Mouse (Mus musculus) midbrain, embryonic 12.5 days (tissue): Measurements from ENCODE around the gene Man1b1. TPM values are rescaled to one million over a fixed set of nuclear protein-coding genes. Genes with fewer than 3 reads are reported as not detected.

ENCODE experiments used
- ATAC-seq: fragments of 200-750 bp; cut with Nextera tagmentation; 2 replicates; pipeline ENCODE4 v1.8.0; 2017; ENCODE audit warnings: low read depth, moderate TSS enrichment, moderate library complexity; ENCODE audit not compliant: low FRiP score
- H3K27ac ChIP-seq: fragments of 300-500 bp; sonication (generic); replicated peaks from 2 replicates; pipeline ENCODE4 v1.5.1; 2016; ENCODE audit warnings: mild to moderate bottlenecking
- H3K27me3 ChIP-seq: fragments of 300-500 bp; sonication (generic); 2 replicates; pipeline ENCODE4 v1.6.1; 2016; ENCODE audit warnings: mild to moderate bottlenecking
- H3K36me3 ChIP-seq: fragments of 300-500 bp; sonication (generic); 2 replicates; pipeline ENCODE4 v1.6.1; 2016
- H3K4me1 ChIP-seq: fragments of 300-500 bp; sonication (generic); 2 replicates; pipeline ENCODE4 v1.6.1; 2016
- H3K4me2 ChIP-seq: fragments of 300-500 bp; sonication (generic); replicated peaks from 2 replicates; pipeline ENCODE4 v1.6.1; 2016; ENCODE audit warnings: mild to moderate bottlenecking, moderate library complexity
- H3K4me3 ChIP-seq: fragments of 300-500 bp; sonication (generic); 2 replicates; pipeline ENCODE4 v1.5.1; 2016; ENCODE audit warnings: mild to moderate bottlenecking
- H3K9ac ChIP-seq: fragments of 300-500 bp; sonication (generic); replicated peaks from 2 replicates; pipeline ENCODE4 v1.6.1; 2016; ENCODE audit warnings: mild to moderate bottlenecking, moderate library complexity
- H3K9me3 ChIP-seq: fragments of 300-500 bp; sonication (generic); 2 replicates; pipeline ENCODE4 v1.6.1; 2016; ENCODE audit warnings: mild to moderate bottlenecking
- WGBS: fragments of 180-500 bp; shearing (Covaris S2); methylation state at CpG from one replicate; pipeline ENCODE4 v1.1.7; 2016; 5-methylcytosine and 5-hydroxymethylcytosine counted together
- polyA plus RNA-seq: library from polyadenylated mRNA; unstranded; fragments of >200 nt; fragmentation: Nextera tagmentation; extraction: Ambion mirVana; gene quantifications from 2 replicates; pipeline ENCODE4 v1.2.1, GENCODE M21; 2016

The Man1b1 gene
- polyA plus RNA-seq, 1 experiment from 2014 or later: 72.2 TPM

GRCm38 (mm10) chr2:25400291-25400690, 68.2 kb downstream of the Man1b1 start:
- Histone ChIP-seq H3K9me3 (no peaks in the 10 kb centered on the region), H3K9ac (no peak overlapping the region), H3K4me1 (peaks cover 35% of the 10 kb centered on the region), H3K27ac (no peak overlapping the region), H3K36me3 (no peaks in the 10 kb centered on the region), H3K27me3 (peaks cover 66% of the 10 kb centered on the region), H3K4me2 (peak overlapping the region; percentile 41), H3K4me3 (peak overlapping the region; percentile 19)
- 27% methylated on average over 16 of the region's 16 CpGs for WGBS
- ATAC-seq: no peak

GRCm38 (mm10) chr2:25400764-25401163, 68.6 kb downstream of the Man1b1 start:
- ATAC-seq: no peak
- 2% methylated on average over 17 of the region's 17 CpGs for WGBS
- Histone ChIP-seq H3K36me3 (no peaks in the 10 kb centered on the region; the same call in 1 of the 2 replicates), H3K9me3 (no peaks in the 10 kb centered on the region), H3K9ac (no peak overlapping the region), H3K27me3 (peaks cover 61% of the 10 kb centered on the region), H3K4me2 (peak overlapping the region; percentile 41), H3K4me1 (peaks cover 31% of the 10 kb centered on the region), H3K27ac (no peak overlapping the region), H3K4me3 (peak overlapping the region; percentile 19)

Other genes with a start within 250 kb of the Man1b1 start
- not detected in 2 replicates for gene Noxa1, start 237.2 kb upstream of the Man1b1 start, polyA plus RNA-seq
- gene Nrarp, start 151.6 kb upstream of the Man1b1 start, polyA plus RNA-seq: 91.2 and 92.1 TPM in 2 replicates
- gene Tor4a, start 135.5 kb upstream of the Man1b1 start, polyA plus RNA-seq: 1.4 and 1.6 TPM in 2 replicates
- 118 and 123 TPM in 2 replicates for gene Nelfb, start 120.8 kb upstream of the Man1b1 start, polyA plus RNA-seq
- gene Stpg3, start 117.7 kb upstream of the Man1b1 start, polyA plus RNA-seq: not detected in 2 replicates
- 0.21 and 1.6 TPM in 2 replicates for gene Fam166a, start 113.6 kb upstream of the Man1b1 start, polyA plus RNA-seq
- 460 and 476 TPM in 2 replicates for gene Tubb4b, start 107.6 kb upstream of the Man1b1 start, polyA plus RNA-seq
- not detected in 2 replicates for gene Slc34a3, start 98.0 kb upstream of the Man1b1 start, polyA plus RNA-seq
- not detected in 2 replicates for gene Rnf224, start 95.6 kb upstream of the Man1b1 start, polyA plus RNA-seq
- 31.9 and 35.3 TPM in 2 replicates for gene Rnf208, start 90.1 kb upstream of the Man1b1 start, polyA plus RNA-seq
- gene Cysrt1, start 89.9 kb upstream of the Man1b1 start, polyA plus RNA-seq: not detected in 2 replicates
- 5.1 and 5.2 TPM in 2 replicates for gene AL732309.1, start 85.5 kb upstream of the Man1b1 start, polyA plus RNA-seq
- 20.6 and 23.6 TPM in 2 replicates for gene Tmem203, start 76.9 kb upstream of the Man1b1 start, polyA plus RNA-seq
- 10.1 and 10.2 TPM in 2 replicates for gene Tprn, start 69.7 kb upstream of the Man1b1 start, polyA plus RNA-seq
- gene Ssna1, start 59.9 kb upstream of the Man1b1 start, polyA plus RNA-seq: 210 and 216 TPM in 2 replicates
- gene Anapc2, start 59.9 kb upstream of the Man1b1 start, polyA plus RNA-seq: 143 and 144 TPM in 2 replicates
- not detected in 2 replicates for gene Tmem210, start 44.2 kb upstream of the Man1b1 start, polyA plus RNA-seq
- gene Lrrc26, start 42.4 kb upstream of the Man1b1 start, polyA plus RNA-seq: not detected in 2 replicates
- 6.1 and 8.2 TPM in 2 replicates for gene Grin1, start 13.2 kb upstream of the Man1b1 start, polyA plus RNA-seq
- 19.5 and 20.5 TPM in 2 replicates for gene Dpp7, start 24.0 kb downstream of the Man1b1 start, polyA plus RNA-seq
- gene Uap1l1, start 33.3 kb downstream of the Man1b1 start, polyA plus RNA-seq: 2.9 and 7.4 TPM in 2 replicates
- gene Sapcd2, start 40.0 kb downstream of the Man1b1 start, polyA plus RNA-seq: 52.1 and 52.3 TPM in 2 replicates
- 0.20 TPM in 2 replicates for gene Entpd2, start 63.5 kb downstream of the Man1b1 start, polyA plus RNA-seq
- 216 and 221 TPM in 2 replicates for gene Npdc1, start 67.0 kb downstream of the Man1b1 start, polyA plus RNA-seq
- 0.09 TPM in 1 of 2 replicates, not detected in the other for gene Fut7, start 90.9 kb downstream of the Man1b1 start, polyA plus RNA-seq
- gene Abca2, start 96.4 kb downstream of the Man1b1 start, polyA plus RNA-seq: 9.4 and 10.3 TPM in 2 replicates
- gene Clic3, start 124.5 kb downstream of the Man1b1 start, polyA plus RNA-seq: 2.5 and 2.9 TPM in 2 replicates
- gene Paxx, start 128.8 kb downstream of the Man1b1 start, polyA plus RNA-seq: 42.9 and 48.6 TPM in 2 replicates
- 1.5 and 1.8 TPM in 2 replicates for gene Ptgds, start 137.7 kb downstream of the Man1b1 start, polyA plus RNA-seq
- not detected in 2 replicates for gene Lcn12, start 161.6 kb downstream of the Man1b1 start, polyA plus RNA-seq
- 104 and 112 TPM in 2 replicates for gene Fbxw5, start 168.4 kb downstream of the Man1b1 start, polyA plus RNA-seq
- gene C8g, start 169.4 kb downstream of the Man1b1 start, polyA plus RNA-seq: 5.1 and 5.3 TPM in 2 replicates
- 32.3 and 32.4 TPM in 2 replicates for gene Traf2, start 214.6 kb downstream of the Man1b1 start, polyA plus RNA-seq
- gene Edf1, start 225.5 kb downstream of the Man1b1 start, polyA plus RNA-seq: 362 and 366 TPM in 2 replicates
- 5.1 and 7.2 TPM in 2 replicates for gene Mamdc4, start 242.5 kb downstream of the Man1b1 start, polyA plus RNA-seq
- 166 and 173 TPM in 2 replicates for gene Phpt1, start 242.9 kb downstream of the Man1b1 start, polyA plus RNA-seq
- 1.8 and 1.9 TPM in 2 replicates for gene Ajm1, start 249.4 kb downstream of the Man1b1 start, polyA plus RNA-seq